Mouse (Mus musculus): ENCODE measurements around the gene Phkg2.
"Not testable (repeated sequence)": the region's sequence is repeated elsewhere in the genome, so short reads cannot be mapped to it uniquely, and the experiment has no call there.

DNA sequence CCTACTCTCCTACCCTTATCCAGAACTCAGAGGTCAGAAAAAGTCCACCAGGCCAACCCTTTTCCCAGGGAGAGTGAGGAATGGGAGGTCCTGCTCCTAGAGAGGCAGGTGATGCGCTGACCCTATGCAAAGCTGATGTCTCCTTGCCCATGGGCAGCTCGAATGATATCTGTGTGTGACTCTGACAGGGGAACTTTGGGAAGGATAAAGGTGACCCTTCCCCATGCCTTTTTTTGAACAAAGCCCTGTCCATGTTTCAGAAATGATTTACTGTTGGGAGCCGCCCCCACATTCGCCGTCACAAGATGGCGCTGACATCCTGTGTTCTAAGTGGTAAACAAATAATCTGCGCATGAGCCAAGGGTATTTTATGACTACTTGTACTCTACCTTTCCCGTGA, 45.3 kb downstream of the Phkg2 start:
- TF ChIP-seq CTCF (IDR thresholded peaks at IDR 0.05; ENCODE audit: control insufficient read depth, insufficient read depth, insufficient replicate concordance, low read depth, low read length); POLR2A (IDR thresholded peaks at IDR 0.05; ENCODE audit: control insufficient read depth, low read depth, low read length): not testable (repeated sequence)

Measured in testis, adult 2 months (tissue).